Mouse (Mus musculus): Measurements from ENCODE around the gene Pabpn1. TPM values are rescaled to one million over a fixed set of nuclear protein-coding genes. Genes with fewer than 3 reads are reported as not detected.

Gene Pabpn1
- 56.1 TPM for polyA plus RNA-seq (2014; fragmentation: Illumina TruSeq; extraction: RNeasy Lipid Tissue Mini Kit (QIAGEN cat#74804); ENCODE audit: low read depth, low replicate concordance)

GRCm38 (mm10) chr14:54892200-54892599, at the start of gene Pabpn1:
Gene Pabpn1, plus strand, starts transcription at chr14:54892500.

GRCm38 (mm10) chr14:54870861-54871260, 21.4 kb upstream of the Pabpn1 start, which contains the start of gene Homez:
Gene Homez, minus strand, starts transcription at chr14:54870961.

GRCm38 (mm10) chr14:54877048-54877715, 15.1 kb upstream of the Pabpn1 start, which contains the start of gene Ppp1r3e:
Gene Ppp1r3e, minus strand, starts transcription at chr14:54877550.

GRCm38 (mm10) chr14:54883154-54884021, 8.9 kb upstream of the Pabpn1 start, which contains the start of the genes Bcl2l2 and Gm20521:
Gene Bcl2l2, plus strand, starts transcription at chr14:54883377.
Gene Gm20521, plus strand, starts transcription at chr14:54883441.

GRCm38 (mm10) chr14:54912886-54913285, 20.6 kb downstream of the Pabpn1 start, which contains the start of gene Slc22a17:
Gene Slc22a17, minus strand, starts transcription at chr14:54913132.

GRCm38 (mm10) chr14:54925349-54926342, 33.3 kb downstream of the Pabpn1 start, which contains the start of gene Efs:
Gene Efs, minus strand, starts transcription at chr14:54926126.

GRCm38 (mm10) chr14:54932645-54933150, 40.4 kb downstream of the Pabpn1 start, which contains the start of gene Il25:
Gene Il25, plus strand, starts transcription at chr14:54932695.

GRCm38 (mm10) chr14:54935904-54936830, 43.9 kb downstream of the Pabpn1 start, which contains the start of gene Cmtm5:
Gene Cmtm5, plus strand, starts transcription at chr14:54936261.

Other genes with a start within 250 kb of the Pabpn1 start
- 22.7 TPM for gene 1700123O20Rik, start 206.3 kb upstream of the Pabpn1 start, polyA plus RNA-seq (2014; fragmentation: Illumina TruSeq; extraction: RNeasy Lipid Tissue Mini Kit (QIAGEN cat#74804); ENCODE audit: low read depth, low replicate concordance)
- 196 TPM for gene Acin1, start 205.6 kb upstream of the Pabpn1 start, polyA plus RNA-seq (2014; fragmentation: Illumina TruSeq; extraction: RNeasy Lipid Tissue Mini Kit (QIAGEN cat#74804); ENCODE audit: low read depth, low replicate concordance)
- gene Gm29776, start 193.7 kb upstream of the Pabpn1 start, polyA plus RNA-seq (2014; fragmentation: Illumina TruSeq; extraction: RNeasy Lipid Tissue Mini Kit (QIAGEN cat#74804); ENCODE audit: low read depth, low replicate concordance), result not detected
- not detected for gene Cebpe, start 180.3 kb upstream of the Pabpn1 start, polyA plus RNA-seq (2014; fragmentation: Illumina TruSeq; extraction: RNeasy Lipid Tissue Mini Kit (QIAGEN cat#74804); ENCODE audit: low read depth, low replicate concordance)
- 2.9 TPM for gene Slc7a8, start 110.6 kb upstream of the Pabpn1 start, polyA plus RNA-seq (2014; fragmentation: Illumina TruSeq; extraction: RNeasy Lipid Tissue Mini Kit (QIAGEN cat#74804); ENCODE audit: low read depth, low replicate concordance)
- gene Rnf212b, start 78.4 kb upstream of the Pabpn1 start, polyA plus RNA-seq (2014; fragmentation: Illumina TruSeq; extraction: RNeasy Lipid Tissue Mini Kit (QIAGEN cat#74804); ENCODE audit: low read depth, low replicate concordance), result not detected
- gene Homez, start 21.5 kb upstream of the Pabpn1 start, polyA plus RNA-seq (2014; fragmentation: Illumina TruSeq; extraction: RNeasy Lipid Tissue Mini Kit (QIAGEN cat#74804); ENCODE audit: low read depth, low replicate concordance), result 7.2 TPM
- 5.7 TPM for gene Ppp1r3e, start 14.9 kb upstream of the Pabpn1 start, polyA plus RNA-seq (2014; fragmentation: Illumina TruSeq; extraction: RNeasy Lipid Tissue Mini Kit (QIAGEN cat#74804); ENCODE audit: low read depth, low replicate concordance)
- gene Bcl2l2, start 9.1 kb upstream of the Pabpn1 start, polyA plus RNA-seq (2014; fragmentation: Illumina TruSeq; extraction: RNeasy Lipid Tissue Mini Kit (QIAGEN cat#74804); ENCODE audit: low read depth, low replicate concordance), result 24.1 TPM
- gene Gm20521, start 9.1 kb upstream of the Pabpn1 start, polyA plus RNA-seq (2014; fragmentation: Illumina TruSeq; extraction: RNeasy Lipid Tissue Mini Kit (QIAGEN cat#74804); ENCODE audit: low read depth, low replicate concordance), result not detected
- gene Slc22a17, start 20.6 kb downstream of the Pabpn1 start, polyA plus RNA-seq (2014; fragmentation: Illumina TruSeq; extraction: RNeasy Lipid Tissue Mini Kit (QIAGEN cat#74804); ENCODE audit: low read depth, low replicate concordance), result 0.41 TPM
- 0.28 TPM for gene Efs, start 33.6 kb downstream of the Pabpn1 start, polyA plus RNA-seq (2014; fragmentation: Illumina TruSeq; extraction: RNeasy Lipid Tissue Mini Kit (QIAGEN cat#74804); ENCODE audit: low read depth, low replicate concordance)
- not detected for gene Il25, start 40.2 kb downstream of the Pabpn1 start, polyA plus RNA-seq (2014; fragmentation: Illumina TruSeq; extraction: RNeasy Lipid Tissue Mini Kit (QIAGEN cat#74804); ENCODE audit: low read depth, low replicate concordance)
- not detected for gene Cmtm5, start 43.8 kb downstream of the Pabpn1 start, polyA plus RNA-seq (2014; fragmentation: Illumina TruSeq; extraction: RNeasy Lipid Tissue Mini Kit (QIAGEN cat#74804); ENCODE audit: low read depth, low replicate concordance)
- not detected for gene Myh6, start 74.4 kb downstream of the Pabpn1 start, polyA plus RNA-seq (2014; fragmentation: Illumina TruSeq; extraction: RNeasy Lipid Tissue Mini Kit (QIAGEN cat#74804); ENCODE audit: low read depth, low replicate concordance)
- not detected for gene Gm17428, start 84.4 kb downstream of the Pabpn1 start, polyA plus RNA-seq (2014; fragmentation: Illumina TruSeq; extraction: RNeasy Lipid Tissue Mini Kit (QIAGEN cat#74804); ENCODE audit: low read depth, low replicate concordance)
- gene Myh7, start 102.1 kb downstream of the Pabpn1 start, polyA plus RNA-seq (2014; fragmentation: Illumina TruSeq; extraction: RNeasy Lipid Tissue Mini Kit (QIAGEN cat#74804); ENCODE audit: low read depth, low replicate concordance), result not detected
- 7.9 TPM for gene Ngdn, start 123.0 kb downstream of the Pabpn1 start, polyA plus RNA-seq (2014; fragmentation: Illumina TruSeq; extraction: RNeasy Lipid Tissue Mini Kit (QIAGEN cat#74804); ENCODE audit: low read depth, low replicate concordance)
- gene Zfhx2, start 199.8 kb downstream of the Pabpn1 start, polyA plus RNA-seq (2014; fragmentation: Illumina TruSeq; extraction: RNeasy Lipid Tissue Mini Kit (QIAGEN cat#74804); ENCODE audit: low read depth, low replicate concordance), result 0.54 TPM
- gene Thtpa, start 202.3 kb downstream of the Pabpn1 start, polyA plus RNA-seq (2014; fragmentation: Illumina TruSeq; extraction: RNeasy Lipid Tissue Mini Kit (QIAGEN cat#74804); ENCODE audit: low read depth, low replicate concordance), result 6.0 TPM
- gene Ap1g2, start 214.1 kb downstream of the Pabpn1 start, polyA plus RNA-seq (2014; fragmentation: Illumina TruSeq; extraction: RNeasy Lipid Tissue Mini Kit (QIAGEN cat#74804); ENCODE audit: low read depth, low replicate concordance), result 8.4 TPM
- 1.5 TPM for gene Jph4, start 224.4 kb downstream of the Pabpn1 start, polyA plus RNA-seq (2014; fragmentation: Illumina TruSeq; extraction: RNeasy Lipid Tissue Mini Kit (QIAGEN cat#74804); ENCODE audit: low read depth, low replicate concordance)